Mouse (Mus musculus): ENCODE measurements around the gene Zmiz2. TPM values are rescaled to one million over a fixed set of nuclear protein-coding genes. Genes with fewer than 3 reads are reported as not detected.
A peak's percentile ranks its signal among the peaks of the same experiment; 100 is the strongest.

Gene Zmiz2
- total and polyA plus RNA-seq, 3 experiments: 10.6 to 238 (median 46.3) TPM

DNA sequence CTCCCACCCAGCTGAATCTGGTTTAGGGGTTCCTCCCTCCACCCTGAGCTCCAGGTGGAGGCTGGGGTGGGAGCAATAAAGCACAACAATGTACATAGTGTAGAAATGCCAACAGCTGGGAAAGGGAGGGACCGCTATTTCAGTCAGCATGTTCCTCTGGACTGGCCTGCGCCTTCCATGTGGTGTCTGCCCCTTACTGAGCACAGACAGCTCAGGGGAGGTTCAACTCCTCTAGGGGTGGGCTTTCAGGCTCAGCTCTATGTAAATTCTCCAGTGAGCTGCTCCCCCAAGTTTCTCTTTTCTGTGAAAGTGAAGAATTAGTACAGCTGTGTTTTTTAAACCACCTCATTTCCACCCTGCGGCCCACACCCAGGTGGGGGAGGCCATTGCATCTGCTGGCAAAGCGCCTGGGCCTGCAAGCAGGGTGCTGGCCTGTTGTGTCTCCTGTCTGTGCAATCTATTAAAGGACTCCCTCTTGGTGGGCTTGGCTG lies 16.8 kb downstream of the Zmiz2 start:
- Histone ChIP-seq H3K79me2 (replicated peaks; ENCODE audit: control insufficient read depth, extremely low read depth, insufficient read depth, poor library complexity, severe bottlenecking) (no peaks in the 10 kb centered on the region), H3K4me2 (ENCODE audit: insufficient read depth, low read depth, poor library complexity, severe bottlenecking) (no peak overlapping the region), H3K4me1 (ENCODE audit: control insufficient read depth in 1 of 2, insufficient read depth in 2 of 2) (peaks cover 3 to 17% of the 10 kb centered on the region in 2 experiments), H3K27me3 (replicated peaks) (no peaks in the 10 kb centered on the region), H3K4me3 (replicated peaks in 1 of 3; ENCODE audit: low read depth in 2 of 3, low read length in 2 of 3, poor library complexity in 1 of 3) (no peak overlapping the region), H3K36me3 (replicated peaks in 1 of 2; ENCODE audit: control insufficient read depth in 1 of 2, insufficient read depth in 1 of 2, low read length in 1 of 2) (peaks cover 59 to 70% of the 10 kb centered on the region in 2 experiments), H3K9me3 (replicated peaks; ENCODE audit: low read length) (no peaks in the 10 kb centered on the region), H3K27ac (ENCODE audit: insufficient read depth, low read depth) (no peak overlapping the region), H3K9ac (ENCODE audit: insufficient read depth, low read depth) (no peak overlapping the region)
- dilution Hi-C loops (cut with MboI; ENCODE audit: extremely low pct_ligation_motif_present, extremely low pct_unique_long_range_greater_than_20kb, low sequenced_read_pairs) (no loop called here), in situ Hi-C loops (cut with MboI; ENCODE audit: low pct_ligation_motif_present, low pct_unique_long_range_greater_than_20kb, low sequenced_read_pairs) (no loop called here)
- no peak for DNase-seq (ENCODE audit: extremely low read depth)
- TF ChIP-seq E2F4 (IDR thresholded peaks at IDR 0.05; ENCODE audit: insufficient replicate concordance, low read depth, low read length): no peak
- no peak for TF ChIP-seq CTCF (conservative IDR thresholded peaks at IDR 0.05 in 1 of 2, IDR thresholded peaks at IDR 0.05 in 1 of 2; ENCODE audit: low read depth in 2 of 2, low read length in 2 of 2)
- no peak for TF ChIP-seq HCFC1 (IDR thresholded peaks at IDR 0.05; ENCODE audit: low read depth, low read length)
- no peak for TF ChIP-seq RAD21 (IDR thresholded peaks at IDR 0.05; ENCODE audit: low read depth, low read length)
- no peak for TF ChIP-seq MEF2A (IDR thresholded peaks at IDR 0.05; ENCODE audit: borderline replicate concordance, low read depth, low read length)
- no peak for TF ChIP-seq MYC (IDR thresholded peaks at IDR 0.05; ENCODE audit: low read depth, low read length)
- TF ChIP-seq EP300 (IDR thresholded peaks at IDR 0.05; ENCODE audit: low read length): no peak
- TF ChIP-seq KAT2A (IDR thresholded peaks at IDR 0.05; ENCODE audit: insufficient replicate concordance, low read length): no peak
- TF ChIP-seq CHD2 (IDR thresholded peaks at IDR 0.05; ENCODE audit: low read length): no peak
- no peak for TF ChIP-seq ZKSCAN1 (IDR thresholded peaks at IDR 0.05; ENCODE audit: borderline replicate concordance, low read depth, low read length)
- TF ChIP-seq TCF12 (IDR thresholded peaks at IDR 0.05; ENCODE audit: low read depth, low read length): no peak
- no peak for TF ChIP-seq ELF1 (IDR thresholded peaks at IDR 0.05; ENCODE audit: low read depth, low read length)
- TF ChIP-seq TBP (conservative IDR thresholded peaks at IDR 0.05; ENCODE audit: low read depth, low read length): no peak
- TF ChIP-seq BHLHE40 (IDR thresholded peaks at IDR 0.05; ENCODE audit: low read depth, low read length): no peak
- TF ChIP-seq POLR2A (IDR thresholded peaks at IDR 0.05; ENCODE audit: low read depth, low read length): no peak

DNA sequence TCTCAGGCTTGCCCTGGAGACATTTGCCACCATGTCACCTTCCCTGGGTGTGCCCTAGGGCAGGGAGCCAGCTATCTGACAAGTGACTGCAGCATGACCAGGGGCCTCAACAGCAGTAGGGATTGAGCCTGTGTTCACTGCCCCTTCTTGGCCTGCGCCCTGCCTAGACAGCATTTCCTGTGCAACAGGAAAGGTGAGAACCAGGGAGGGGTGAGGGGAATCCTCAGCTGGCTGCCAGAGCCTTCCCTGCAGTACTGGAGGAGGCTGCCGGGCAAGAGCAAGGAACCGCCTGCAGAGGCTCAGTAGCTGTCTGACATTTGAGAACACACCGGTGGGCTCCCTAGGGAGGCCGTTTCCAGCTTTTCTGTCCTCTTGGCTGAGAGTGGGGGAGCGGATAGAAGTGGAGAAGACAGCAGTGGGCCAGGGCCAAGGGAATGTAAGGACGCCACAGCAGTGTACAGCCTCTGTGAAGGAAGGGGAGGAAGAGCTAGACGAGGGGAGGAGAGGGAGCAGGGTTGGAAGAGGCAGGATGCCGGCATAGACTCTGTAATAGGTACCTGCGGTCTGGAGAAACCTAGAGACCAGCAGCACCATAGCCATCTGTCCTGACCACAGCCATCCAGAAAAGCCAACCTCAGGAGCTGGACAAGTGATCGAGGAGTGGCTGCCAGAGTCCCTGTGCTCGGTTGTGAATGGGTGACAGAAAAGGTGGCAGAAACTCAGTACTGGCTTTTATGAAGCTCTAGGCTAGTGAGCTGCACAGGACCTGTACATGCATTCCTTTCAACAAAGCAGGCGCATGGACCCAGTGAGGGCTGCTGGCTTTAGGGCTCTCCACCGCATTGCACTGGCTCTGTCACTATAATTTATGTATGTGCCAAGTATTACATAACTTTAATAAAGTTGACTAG lies 17.6 kb downstream of the Zmiz2 start:
- H3K9ac ChIP-seq (ENCODE audit: insufficient read depth, low read depth): no peak overlapping the region
- dilution Hi-C loops (cut with MboI; ENCODE audit: extremely low pct_ligation_motif_present, extremely low pct_unique_long_range_greater_than_20kb, low sequenced_read_pairs) (no loop called here), in situ Hi-C loops (cut with MboI; ENCODE audit: low pct_ligation_motif_present, low pct_unique_long_range_greater_than_20kb, low sequenced_read_pairs) (no loop called here)
- no peaks in the 10 kb centered on the region for H3K9me3 ChIP-seq (replicated peaks; ENCODE audit: low read length)
- no peak overlapping the region for H3K27ac ChIP-seq (ENCODE audit: insufficient read depth, low read depth)
- no peaks in the 10 kb centered on the region for H3K79me2 ChIP-seq (replicated peaks; ENCODE audit: control insufficient read depth, extremely low read depth, insufficient read depth, poor library complexity, severe bottlenecking)
- TF ChIP-seq ZMIZ1 (IDR thresholded peaks at IDR 0.05; ENCODE audit: low read depth, low read length): 0 out of 2 replicates have a peak, but pooled peaks have one; percentile 21
- TF ChIP-seq POLR2A (IDR thresholded peaks at IDR 0.05; ENCODE audit: low read depth, low read length): peak; percentile 52
- no peak for TF ChIP-seq JUN (IDR thresholded peaks at IDR 0.05; ENCODE audit: insufficient read depth, low read depth, low read length)
- H3K4me2 ChIP-seq (ENCODE audit: insufficient read depth, low read depth, poor library complexity, severe bottlenecking): no peak overlapping the region
- H3K4me3 ChIP-seq (replicated peaks in 1 of 3; ENCODE audit: low read depth in 2 of 3, low read length in 2 of 3, poor library complexity in 1 of 3): no peak overlapping the region
- no peaks in the 10 kb centered on the region for H3K27me3 ChIP-seq (replicated peaks)
- no peak for DNase-seq (ENCODE audit: extremely low read depth)
- H3K36me3 ChIP-seq (replicated peaks in 1 of 2; ENCODE audit: control insufficient read depth in 1 of 2, insufficient read depth in 1 of 2, low read length in 1 of 2): peaks cover 50 to 62% of the 10 kb centered on the region in 2 experiments
- peaks cover 3 to 22% of the 10 kb centered on the region in 2 experiments for H3K4me1 ChIP-seq (ENCODE audit: control insufficient read depth in 1 of 2, insufficient read depth in 2 of 2)
